Mouse (Mus musculus): ENCODE results near the gene Gm17174.

DNA sequence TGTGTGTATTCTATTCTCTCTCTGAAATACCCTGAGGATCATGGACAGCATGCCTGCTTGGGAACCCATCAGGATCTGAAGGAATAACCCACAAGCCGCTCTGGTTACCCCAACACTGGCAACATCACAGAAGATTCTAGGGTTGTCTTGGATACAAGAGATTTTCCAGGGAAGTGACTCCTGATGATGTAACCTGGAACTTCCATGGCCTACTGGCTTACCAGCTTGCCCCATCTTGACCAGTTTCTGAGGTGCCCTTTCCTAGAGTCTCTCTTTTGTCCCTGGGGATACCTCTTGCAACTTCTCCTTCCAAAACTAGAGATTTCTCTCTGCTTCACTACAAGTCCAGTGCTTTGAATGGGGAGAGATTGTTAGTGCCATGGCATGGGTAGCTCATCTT lies 19.3 kb upstream of the Gm17174 start, which contains the start of gene Gm17078:
- TF ChIP-seq CTCF (IDR thresholded peaks at IDR 0.05; ENCODE audit: low read depth) (no peak), EP300 (IDR thresholded peaks at IDR 0.05; ENCODE audit: low read depth) (no peak)

Data from heart, postnatal 0 days (tissue).